Mouse (Mus musculus): ENCODE results near the gene Ptprk.

DNA sequence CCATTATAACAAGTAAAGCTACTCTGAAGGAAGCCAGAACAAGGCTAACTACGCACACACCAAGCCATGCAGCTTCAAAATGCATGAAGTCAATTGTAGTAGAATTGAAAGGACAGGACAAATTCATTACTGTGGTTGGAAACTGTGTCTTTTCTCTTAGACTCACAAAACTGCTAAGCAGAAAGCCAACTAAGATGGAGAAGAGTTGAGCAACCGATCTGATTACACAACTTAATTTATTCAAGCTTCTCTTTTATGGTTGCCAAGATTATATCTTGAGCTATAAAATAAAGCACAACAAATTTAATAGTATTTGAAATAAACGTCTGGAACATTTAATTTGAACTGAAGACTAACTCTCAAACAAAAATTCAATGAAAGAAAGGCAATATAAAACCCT, 534.5 kb downstream of the Ptprk start:
- TF ChIP-seq CTCF (conservative IDR thresholded peaks at IDR 0.05; ENCODE audit: low read length) (no peak), NANOG (IDR thresholded peaks at IDR 0.05; ENCODE audit: borderline replicate concordance, low read length) (no peak)

Measured in E14TG2a.4 (cell line).